In genomic region chr2:63700255-63700654, GRCm38 (mm10) we compare ENCODE assay signal across 9 mouse cellular contexts.
DNase-seq lines count a peak whose midpoint lies in the region; ATAC-seq and TF ChIP-seq lines count a peak whose summit lies in the region.
"Had no signal": no experiment of that assay in that cellular context is flagged by ENCODE, and none has a peak within 500 bp of the region (broad histone marks: within the 10 kb centered on the region; RNA-seq: fewer than 3 reads in every experiment).

No protein-coding gene starts in this region.

- 15% methylated on average over 3 of the region's 3 CpGs for WGBS in kidney, adult 2 months
- WGBS in limb, embryonic 14.5 days: 18% methylated on average over 3 of the region's 3 CpGs

- no peak for ATAC-seq in limb, embryonic 14.5 days (ENCODE audit: low FRiP score, low read depth)

- TF ChIP-seq POLR2A in kidney, adult 2 months (IDR thresholded peaks at IDR 0.05; ENCODE audit: low read depth, low read length): no peak
- TF ChIP-seq POLR2A in limb, embryonic 14.5 days (IDR thresholded peaks at IDR 0.05; ENCODE audit: borderline replicate concordance, extremely low read depth, insufficient read depth, insufficient read length): no peak

- H3K4me1 ChIP-seq in kidney, adult 2 months (ENCODE audit: control insufficient read depth, insufficient read depth, low read length): no peaks in the 10 kb centered on the region
- peaks cover 5% of the 10 kb centered on the region; the same call in 1 of the 2 replicates for H3K4me1 ChIP-seq in E14TG2a.4 (replicated peaks; ENCODE audit: low read depth, low read length)
- H3K4me1 ChIP-seq in limb, embryonic 14.5 days (ENCODE audit: control insufficient read depth, insufficient read depth, low read length): peaks cover 9% of the 10 kb centered on the region

- no peaks in the 10 kb centered on the region for H3K9me3 ChIP-seq in E14TG2a.4 (ENCODE audit: low read length)
- H3K9me3 ChIP-seq in limb, embryonic 14.5 days (ENCODE audit: control insufficient read depth, low read length): no peaks in the 10 kb centered on the region
- H3K9me3 ChIP-seq: neural tube, embryonic 12.5 days had no signal

- H3K9ac ChIP-seq in limb, embryonic 14.5 days (ENCODE audit: low read depth, low read length, severe bottlenecking): no peak overlapping the region
- H3K9ac ChIP-seq: neural tube, embryonic 12.5 days had no signal

- no peak overlapping the region for H3K27ac ChIP-seq in kidney, adult 2 months (ENCODE audit: insufficient read depth, low read depth, low read length)
- H3K27ac ChIP-seq in limb, embryonic 14.5 days (replicated peaks; ENCODE audit: low read depth, low read length): no peak overlapping the region
- H3K27ac ChIP-seq: neural tube, embryonic 12.5 days had no signal

- H3K4me3 ChIP-seq in kidney, adult 2 months (ENCODE audit: insufficient read depth, low read depth, low read length): no peak overlapping the region
- no peak overlapping the region for H3K4me3 ChIP-seq in E14TG2a.4 (replicated peaks; ENCODE audit: low read length)
- no peak overlapping the region for H3K4me3 ChIP-seq in limb, embryonic 14.5 days (replicated peaks; ENCODE audit: low read length)
- H3K4me3 ChIP-seq: neural tube, embryonic 12.5 days had no signal

- no peaks in the 10 kb centered on the region for H3K27me3 ChIP-seq in kidney, adult 2 months (replicated peaks; ENCODE audit: control insufficient read depth, insufficient read depth, low read length)
- H3K27me3 ChIP-seq in E14TG2a.4 (ENCODE audit: insufficient read depth, low read length): peaks cover 5% of the 10 kb centered on the region; the same call in 1 of the 2 replicates
- H3K27me3 ChIP-seq in limb, embryonic 14.5 days (ENCODE audit: control insufficient read depth, insufficient read depth, low read length): no peaks in the 10 kb centered on the region
- H3K27me3 ChIP-seq: neural tube, embryonic 12.5 days had no signal

- H3K36me3 ChIP-seq in kidney, adult 2 months (ENCODE audit: control insufficient read depth, insufficient read depth, low read length): no peaks in the 10 kb centered on the region
- no peaks in the 10 kb centered on the region for H3K36me3 ChIP-seq in E14TG2a.4 (ENCODE audit: insufficient read depth, low read length)
- no peaks in the 10 kb centered on the region for H3K36me3 ChIP-seq in limb, embryonic 14.5 days (ENCODE audit: control insufficient read depth, insufficient read depth, low read length)
- H3K36me3 ChIP-seq: neural tube, embryonic 12.5 days had no signal

- DNase-seq in kidney, adult 2 months: peak; percentile 45
- no peak for DNase-seq in kidney, postnatal 4 days
- DNase-seq in adipocyte (ENCODE audit: low spot score): peak; percentile 67
- DNase-seq in limb, embryonic 14.5 days (ENCODE audit: low spot score): peak; percentile 67
- DNase-seq in thymus, postnatal 25 days: no peak
- no peak for DNase-seq in right cerebral cortex, postnatal 25 days
- DNase-seq in spleen, postnatal 4 days (ENCODE audit: low spot score in 2 of 2): no peak

- no peak overlapping the region for H3K4me2 ChIP-seq in limb, embryonic 14.5 days (replicated peaks; ENCODE audit: low read depth, low read length, severe bottlenecking)
- H3K4me2 ChIP-seq: neural tube, embryonic 12.5 days had no signal

- TF ChIP-seq CTCF in kidney, adult 2 months (conservative IDR thresholded peaks at IDR 0.05; ENCODE audit: insufficient read depth, insufficient read length, low read depth, low read length): 0 out of 2 replicates have a peak, but pooled peaks have one; percentile 8
- peak; percentile 50 for TF ChIP-seq CTCF in E14TG2a.4 (conservative IDR thresholded peaks at IDR 0.05; ENCODE audit: low read length)

Comparison
In these comparisons a context has a peak if more than half of its experiments do, and no peak if none do; other contexts are left out.
1. DNase-seq: peak in kidney, adult 2 months (single experiment), adipocyte (single experiment) and limb, embryonic 14.5 days (single experiment); none in kidney, postnatal 4 days (0 of 2), thymus, postnatal 25 days (single experiment), right cerebral cortex, postnatal 25 days (single experiment) and spleen, postnatal 4 days (0 of 2).